33 mouse cellular contexts compared by ENCODE assay signal in genomic region chr11:5684283-5684682, GRCm38 (mm10). TPM values are rescaled to one million over a fixed set of nuclear protein-coding genes. Genes with fewer than 3 reads are reported as not detected.
A peak's percentile ranks its signal among the peaks of the same experiment; 100 is the strongest.
DNase-seq lines count a peak whose midpoint lies in the region; ATAC-seq and TF ChIP-seq lines count a peak whose summit lies in the region.
"Had no signal": no experiment of that assay in that cellular context is flagged by ENCODE, and none has a peak within 500 bp of the region (broad histone marks: within the 10 kb centered on the region; RNA-seq: fewer than 3 reads in every experiment).

No protein-coding gene starts in this region.

- no peak for ATAC-seq in lung, postnatal 0 days
- no peak for ATAC-seq in limb, embryonic 12.5 days (ENCODE audit: insufficient number of reproducible peaks, insufficient read depth, low FRiP score, low TSS enrichment, low read depth)
- ATAC-seq: forebrain, embryonic 15.5 days; hindbrain, postnatal 0 days; intestine, embryonic 15.5 days had no signal

- 25% methylated on average over 7 of the region's 7 CpGs for WGBS in lung, postnatal 0 days
- WGBS in limb, embryonic 12.5 days, result 18% methylated on average over 7 of the region's 7 CpGs

- H3K4me3 ChIP-seq in lung, postnatal 0 days (ENCODE audit: low read depth, low read length), result no peak overlapping the region
- no peak overlapping the region for H3K4me3 ChIP-seq in limb, embryonic 12.5 days (replicated peaks)
- H3K4me3 ChIP-seq: embryonic facial prominence, embryonic 12.5 days; forebrain, embryonic 10.5 days; forebrain, embryonic 15.5 days; heart, embryonic 10.5 days; heart, embryonic 15.5 days; intestine, embryonic 15.5 days; limb, embryonic 15.5 days; lung, embryonic 15.5 days; midbrain, embryonic 10.5 days; myocyte; neural tube, embryonic 12.5 days; stomach, embryonic 15.5 days had no signal

- TF ChIP-seq CTCF in lung, postnatal 0 days (IDR thresholded peaks at IDR 0.05), result 0 out of 2 replicates have a peak, but pooled peaks have one; percentile 5

- H3K4me1 ChIP-seq in lung, postnatal 0 days (ENCODE audit: insufficient read depth, low read depth, low read length), result no peaks in the 10 kb centered on the region
- H3K4me1 ChIP-seq in limb, embryonic 12.5 days (replicated peaks), result peaks cover 7% of the 10 kb centered on the region
- H3K4me1 ChIP-seq: forebrain, embryonic 15.5 days; heart, embryonic 15.5 days; intestine, embryonic 15.5 days; lung, embryonic 15.5 days; neural tube, embryonic 12.5 days; stomach, embryonic 15.5 days had no signal

- no peaks in the 10 kb centered on the region for H3K9me3 ChIP-seq in lung, postnatal 0 days (ENCODE audit: low read length)
- no peaks in the 10 kb centered on the region for H3K9me3 ChIP-seq in limb, embryonic 12.5 days
- H3K9me3 ChIP-seq: embryonic facial prominence, embryonic 12.5 days; forebrain, embryonic 10.5 days; forebrain, embryonic 15.5 days; G1E; heart, embryonic 10.5 days; heart, embryonic 15.5 days; intestine, embryonic 15.5 days; limb, embryonic 15.5 days; lung, embryonic 15.5 days; midbrain, embryonic 10.5 days; neural tube, embryonic 12.5 days; stomach, embryonic 15.5 days had no signal

- no peak overlapping the region for H3K9ac ChIP-seq in lung, postnatal 0 days (replicated peaks; ENCODE audit: low read depth)
- H3K9ac ChIP-seq in limb, embryonic 12.5 days (replicated peaks), result no peak overlapping the region; the same call in 1 of the 2 replicates
- H3K9ac ChIP-seq: embryonic facial prominence, embryonic 12.5 days; forebrain, embryonic 15.5 days; heart, embryonic 15.5 days; intestine, embryonic 15.5 days; limb, embryonic 15.5 days; liver, embryonic 14.5 days; lung, embryonic 15.5 days; neural tube, embryonic 12.5 days; stomach, embryonic 15.5 days had no signal

- DNase-seq in lung, postnatal 0 days (ENCODE audit: low spot score), result no peak
- DNase-seq in lung, postnatal 14 days, result no peak
- peak; percentile 41 for DNase-seq in A20 (ENCODE audit: low read depth, low spot score)
- DNase-seq in MN1 (ENCODE audit: low spot score), result peak; percentile 30
- DNase-seq in kidney, adult 18-20 months, result no peak
- DNase-seq in left cerebral cortex, postnatal 4 days, result no peak
- no peak for DNase-seq in urinary bladder, postnatal 4 days (ENCODE audit: low spot score in 2 of 2)
- DNase-seq: adrenal gland, postnatal 25 days; cerebellum, adult 11-12 months; cerebellum, postnatal 10 days; gastrocnemius, postnatal 25 days; kidney, adult 9 months; kidney, postnatal 10 days; layer of hippocampus, adult 9-11 months; right cerebral cortex, postnatal 14 days; thymus, postnatal 36 days had no signal

- H3K27ac ChIP-seq in lung, postnatal 0 days (ENCODE audit: low read length), result no peak overlapping the region
- 0 out of 2 replicates have a peak overlapping the region, but pooled peaks have one; percentile 35 for H3K27ac ChIP-seq in limb, embryonic 12.5 days
- H3K27ac ChIP-seq: embryonic facial prominence, embryonic 12.5 days; forebrain, embryonic 10.5 days; forebrain, embryonic 15.5 days; heart, embryonic 10.5 days; heart, embryonic 15.5 days; hindbrain, postnatal 0 days; intestine, embryonic 15.5 days; limb, embryonic 15.5 days; liver, embryonic 14.5 days; lung, embryonic 15.5 days; macrophage; midbrain, embryonic 10.5 days; neural tube, embryonic 12.5 days; stomach, embryonic 15.5 days had no signal

- no peaks in the 10 kb centered on the region for H3K36me3 ChIP-seq in lung, postnatal 0 days (ENCODE audit: insufficient read depth, low read length)
- no peaks in the 10 kb centered on the region for H3K36me3 ChIP-seq in limb, embryonic 12.5 days
- H3K36me3 ChIP-seq: embryonic facial prominence, embryonic 12.5 days; forebrain, embryonic 10.5 days; forebrain, embryonic 15.5 days; G1E; heart, embryonic 10.5 days; heart, embryonic 15.5 days; intestine, embryonic 15.5 days; limb, embryonic 15.5 days; lung, embryonic 15.5 days; midbrain, embryonic 10.5 days; neural tube, embryonic 12.5 days; stomach, embryonic 15.5 days had no signal

- H3K4me2 ChIP-seq in lung, postnatal 0 days (replicated peaks; ENCODE audit: low read depth, low read length), result no peak overlapping the region
- no peak overlapping the region for H3K4me2 ChIP-seq in limb, embryonic 12.5 days
- H3K4me2 ChIP-seq: embryonic facial prominence, embryonic 12.5 days; forebrain, embryonic 15.5 days; heart, embryonic 15.5 days; intestine, embryonic 15.5 days; limb, embryonic 15.5 days; lung, embryonic 15.5 days; neural tube, embryonic 12.5 days; stomach, embryonic 15.5 days had no signal

- intact Hi-C loops in left cerebral cortex, postnatal 4 days (cut with DNase I), result no loop called here

- TF ChIP-seq EP300 in lung, postnatal 0 days (IDR thresholded peaks at IDR 0.05), result no peak

- H3K27me3 ChIP-seq in lung, postnatal 0 days (replicated peaks; ENCODE audit: insufficient read depth, low read length), result no peaks in the 10 kb centered on the region
- no peaks in the 10 kb centered on the region for H3K27me3 ChIP-seq in limb, embryonic 12.5 days
- H3K27me3 ChIP-seq: embryonic facial prominence, embryonic 12.5 days; forebrain, embryonic 15.5 days; heart, embryonic 15.5 days; intestine, embryonic 15.5 days; limb, embryonic 15.5 days; lung, embryonic 15.5 days; neural tube, embryonic 12.5 days; stomach, embryonic 15.5 days had no signal

RNA-seq across cellular contexts. Expression of gene Mrps24, which starts 31.2 kb away (rescaled TPM):
- polyA plus RNA-seq in lung, postnatal 0 days (2015; fragmentation: Nextera tagmentation; extraction: Ambion mirVana), result 178 and 201 TPM in 2 replicates
- polyA plus RNA-seq in limb, embryonic 12.5 days (2016; fragmentation: Nextera tagmentation; extraction: Ambion mirVana), result 168 and 177 TPM in 2 replicates
- 10 to 100 TPM; 90.3 to 93.2 TPM for total RNA-seq in left cerebral cortex, postnatal 4 days (2021)

Comparison
In these comparisons a context has a peak if more than half of its experiments do, and no peak if none do; other contexts are left out.
1. DNase-seq: peak in A20 (single experiment) and MN1 (single experiment); none in lung, postnatal 0 days (single experiment), lung, postnatal 14 days (single experiment), kidney, adult 18-20 months (single experiment), left cerebral cortex, postnatal 4 days (single experiment) and urinary bladder, postnatal 4 days (0 of 2).